Mouse (Mus musculus) urinary bladder, postnatal 36 days (tissue): ENCODE data around the gene Kcns1.

Experiments used
- DNase-seq, 2 experiments: peaks; one replicate each; pipeline ENCODE4 v3.0.0; 2022; ENCODE audit warnings: low spot score in 2 of 2, mixed read lengths in 1 of 2

Kcns1 gene

GRCm38 (mm10) chr2:164170326-164170725 lies 587 bp downstream of the Kcns1 start:
- no peak for DNase-seq

DNA sequence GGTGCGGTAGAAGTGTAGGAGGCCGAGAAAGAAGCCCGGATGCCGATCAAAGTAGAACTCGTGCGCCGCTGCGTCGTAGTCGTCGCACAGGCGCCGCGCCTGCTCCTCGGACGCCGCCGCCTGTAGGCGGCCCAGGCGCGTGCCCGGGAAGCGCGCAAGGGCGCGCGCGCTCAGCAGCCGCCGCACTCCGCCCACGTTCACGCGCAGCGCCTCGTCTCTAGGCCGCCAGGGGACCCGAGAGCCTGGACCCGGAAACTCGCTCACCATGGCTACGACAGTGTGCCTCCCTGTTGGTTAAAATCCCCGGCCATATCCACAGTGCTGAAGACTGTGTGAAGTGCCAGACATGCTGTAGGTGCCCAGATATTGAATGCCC lies 2.4 kb downstream of the Kcns1 start:
- no peak for DNase-seq

- DNase-seq: no peak
Measured at GRCm38 (mm10) chr2:164167752-164168570, 3.0 kb downstream of the Kcns1 start.

- DNase-seq: no peak
Measured at GRCm38 (mm10) chr2:164164941-164165340, 6.0 kb downstream of the Kcns1 start.

- DNase-seq: no peak
Measured at GRCm38 (mm10) chr2:164161515-164162055, 9.3 kb downstream of the Kcns1 start.

GRCm38 (mm10) chr2:164158838-164159237 lies 12.1 kb downstream of the Kcns1 start:
- DNase-seq: no peak

- DNase-seq: no peak
Measured at GRCm38 (mm10) chr2:164156158-164156557, 14.8 kb downstream of the Kcns1 start.

DNA sequence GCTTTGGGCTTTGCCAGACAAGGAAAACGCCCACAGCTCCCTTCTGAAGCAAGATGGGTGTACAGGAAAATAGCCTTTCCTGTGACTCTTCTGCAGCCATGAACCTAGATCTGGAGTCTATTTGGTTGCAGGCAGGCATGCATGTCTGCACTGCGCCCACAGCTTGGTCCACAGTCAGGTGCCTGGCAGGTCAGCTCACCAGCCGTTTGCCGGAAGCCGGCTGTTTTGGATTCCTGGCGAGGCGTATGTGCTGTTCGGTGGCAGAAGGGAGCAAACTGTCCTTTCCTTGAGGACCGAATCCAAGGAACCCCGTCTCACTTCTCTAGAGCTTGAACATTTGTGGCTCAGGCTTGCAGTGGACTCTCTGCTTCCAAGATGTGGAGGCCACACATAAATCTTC lies 16.9 kb downstream of the Kcns1 start:
- no peak for DNase-seq

GRCm38 (mm10) chr2:164152341-164152740 lies 18.6 kb downstream of the Kcns1 start:
- no peak for DNase-seq

DNA sequence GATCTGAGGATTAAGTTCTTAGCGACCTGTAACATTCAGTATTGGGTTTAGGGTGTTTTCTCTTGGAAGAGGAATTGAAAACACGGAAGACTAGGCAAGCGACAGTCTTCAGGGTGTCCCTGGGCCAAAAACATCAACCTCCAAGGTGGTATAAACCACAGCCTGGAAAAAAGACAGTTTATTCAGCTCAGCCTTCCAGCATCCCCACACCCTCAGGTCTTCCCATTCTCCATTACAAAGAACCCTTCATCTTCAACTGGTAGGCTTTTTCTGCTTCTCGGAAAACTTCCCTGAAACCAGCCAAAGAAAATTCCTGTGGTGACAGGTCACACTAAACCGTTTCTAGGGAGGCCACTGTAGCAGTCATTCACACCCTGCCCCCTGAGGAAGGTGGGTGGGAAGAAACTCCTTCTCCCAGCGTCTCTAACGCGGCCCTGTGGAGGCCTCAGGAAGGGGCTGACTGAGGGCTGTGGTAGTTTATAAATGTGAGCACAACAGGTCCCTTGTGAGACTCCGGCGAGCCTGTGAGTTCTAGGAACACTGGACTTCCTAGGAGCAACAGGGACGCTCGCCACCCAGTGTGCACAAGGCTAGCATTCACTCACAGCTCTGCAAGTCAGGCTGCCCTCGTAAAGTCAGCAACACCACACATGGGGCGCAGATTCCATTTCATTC lies 20.7 kb downstream of the Kcns1 start:
- DNase-seq: no peak

DNA sequence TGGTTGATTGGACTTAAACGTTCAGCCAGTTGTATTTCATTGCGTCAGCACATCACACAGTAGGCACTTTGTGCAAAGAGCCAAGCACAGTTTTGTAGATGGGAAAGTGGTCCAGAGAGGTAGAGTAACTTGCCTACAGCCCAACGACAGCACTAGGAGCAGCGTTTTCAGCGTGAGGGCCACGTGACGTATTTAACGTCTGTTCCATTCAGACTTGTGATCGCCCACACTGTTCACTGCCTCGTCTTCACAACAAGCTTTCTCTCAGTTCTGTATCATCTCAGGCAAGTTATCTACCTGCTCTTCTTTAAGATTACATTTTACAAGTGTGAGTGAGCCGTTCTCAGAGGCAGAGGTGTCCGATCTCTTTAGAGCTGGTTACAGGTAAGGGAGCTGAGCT lies 24.4 kb downstream of the Kcns1 start:
- DNase-seq: no peak

DNA sequence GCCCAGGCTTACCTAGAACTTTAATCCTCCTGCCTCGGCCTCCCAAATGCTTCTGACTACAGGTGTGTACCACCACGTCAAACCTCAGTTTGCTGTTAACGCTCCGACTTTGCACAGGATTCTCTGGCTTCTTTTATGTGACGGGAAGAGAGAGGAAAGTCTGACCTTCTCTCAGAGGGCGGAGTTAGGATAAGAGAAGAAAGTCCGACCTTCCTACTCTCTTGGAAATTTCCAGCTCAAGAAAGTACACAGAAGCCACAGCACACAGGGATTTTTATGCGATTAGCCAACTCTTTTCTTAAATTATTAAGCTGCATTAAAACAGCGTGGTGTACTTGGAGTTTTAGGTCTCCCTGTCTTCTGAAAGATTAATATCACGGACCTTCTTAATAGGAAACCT lies 26.4 kb downstream of the Kcns1 start:
- DNase-seq: no peak

GRCm38 (mm10) chr2:164144025-164144424 lies 26.9 kb downstream of the Kcns1 start:
- DNase-seq: no peak

- DNase-seq: no peak
Measured at GRCm38 (mm10) chr2:164142021-164142420, 28.9 kb downstream of the Kcns1 start.

DNA sequence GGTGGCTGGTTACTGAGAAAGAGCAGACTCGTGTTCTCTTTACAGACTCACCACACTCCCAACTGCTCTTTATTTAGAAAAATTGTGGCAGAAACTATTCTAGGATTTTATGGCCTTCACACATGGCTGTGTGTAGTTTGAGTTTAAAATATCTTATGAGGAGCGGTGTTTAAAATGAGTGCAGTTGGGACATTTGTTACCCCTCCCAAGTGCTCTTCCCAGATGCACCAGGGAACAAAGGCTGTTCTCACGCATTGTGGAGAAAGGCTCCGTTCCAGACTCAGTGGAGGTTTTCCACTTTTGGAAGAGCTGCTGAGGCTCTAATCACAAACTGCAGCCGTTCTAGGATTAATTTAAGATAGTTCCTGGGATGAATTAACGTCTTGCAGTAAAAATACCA lies 33.2 kb downstream of the Kcns1 start:
- DNase-seq: no peak

DNA sequence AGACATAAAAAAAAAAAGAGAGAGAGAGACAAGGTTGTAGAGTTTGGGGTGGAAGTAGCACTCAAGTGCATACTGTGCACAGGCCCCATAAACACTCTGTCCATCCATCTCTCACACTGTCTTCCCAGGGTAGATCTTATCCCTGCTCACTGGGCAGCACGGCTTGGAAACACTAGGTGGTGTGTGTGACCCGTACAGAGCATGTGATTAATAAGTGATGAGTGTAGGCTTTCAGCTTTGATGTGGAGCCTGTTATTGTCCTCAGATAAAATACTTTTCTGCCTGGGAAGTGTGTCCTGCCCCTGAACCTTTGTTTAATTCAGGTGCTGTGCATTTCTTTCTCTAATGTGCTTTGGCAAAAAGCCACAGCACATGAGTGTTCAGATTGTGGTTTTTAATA lies 34.5 kb downstream of the Kcns1 start:
- DNase-seq: no peak

- no peak for DNase-seq
Measured at GRCm38 (mm10) chr2:164135367-164135766, 35.5 kb downstream of the Kcns1 start.

- DNase-seq: no peak
Measured at GRCm38 (mm10) chr2:164134563-164134962, 36.4 kb downstream of the Kcns1 start.

- no peak for DNase-seq
Measured at GRCm38 (mm10) chr2:164131586-164131985, 39.3 kb downstream of the Kcns1 start.

DNA sequence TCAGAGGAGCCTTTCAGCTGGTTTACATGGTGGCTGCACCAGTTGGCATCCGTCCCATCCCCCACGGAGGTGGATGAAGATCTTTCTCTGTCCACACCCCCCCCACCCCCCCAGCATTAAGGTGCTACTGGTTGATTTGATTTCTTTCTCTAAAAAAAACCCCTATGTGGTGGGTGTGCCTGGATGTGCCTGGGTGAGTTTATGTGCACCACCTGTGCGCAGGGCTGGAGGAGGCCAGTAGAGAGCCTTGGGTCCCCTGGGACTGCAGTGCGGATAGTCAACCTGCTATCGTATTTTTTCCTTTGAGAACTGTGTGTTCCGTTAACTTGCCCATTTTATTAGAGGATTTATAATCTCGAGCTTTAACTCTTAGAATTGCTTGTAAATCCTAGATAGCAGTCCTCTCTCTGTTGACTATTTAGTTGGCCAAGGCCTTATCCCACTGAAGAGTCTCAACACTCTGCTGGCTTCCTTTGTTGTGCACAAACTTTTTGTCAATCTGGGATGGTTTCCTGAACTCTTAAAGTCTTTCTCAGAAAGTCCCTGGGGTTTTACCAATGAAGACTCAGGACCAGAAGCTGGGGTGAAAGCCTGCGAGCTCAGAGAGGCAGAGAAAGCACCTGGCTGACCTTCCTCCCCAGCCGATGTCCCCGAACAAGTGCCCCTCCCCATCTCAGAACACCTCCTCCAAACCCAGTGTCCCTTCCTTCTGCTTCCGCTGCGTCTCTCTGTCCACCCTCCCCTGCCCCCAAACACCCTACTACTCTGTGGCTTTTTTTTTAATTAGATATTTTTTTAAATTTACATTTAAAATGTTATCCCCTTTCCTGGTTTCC lies 42.1 kb downstream of the Kcns1 start:
- DNase-seq: no peak

DNA sequence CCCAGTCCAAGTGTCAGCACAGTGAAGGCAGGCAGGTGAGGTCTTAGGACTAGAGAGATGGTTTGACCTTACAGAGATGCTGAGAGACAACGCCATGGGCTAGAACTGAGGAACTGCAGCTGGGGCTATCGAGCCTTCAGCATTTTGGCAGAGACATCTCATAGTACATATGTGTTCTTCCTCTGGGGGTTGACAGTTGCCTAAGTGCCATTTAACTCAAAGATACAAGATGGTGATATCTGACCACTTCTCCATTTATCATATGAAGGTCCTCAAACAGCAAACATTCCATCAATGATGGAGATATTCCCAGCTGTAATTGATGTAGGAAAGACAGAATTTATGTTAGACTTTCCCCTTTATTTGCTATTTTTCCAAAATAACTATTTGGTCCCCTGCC lies 43.6 kb downstream of the Kcns1 start:
- DNase-seq: no peak

DNA sequence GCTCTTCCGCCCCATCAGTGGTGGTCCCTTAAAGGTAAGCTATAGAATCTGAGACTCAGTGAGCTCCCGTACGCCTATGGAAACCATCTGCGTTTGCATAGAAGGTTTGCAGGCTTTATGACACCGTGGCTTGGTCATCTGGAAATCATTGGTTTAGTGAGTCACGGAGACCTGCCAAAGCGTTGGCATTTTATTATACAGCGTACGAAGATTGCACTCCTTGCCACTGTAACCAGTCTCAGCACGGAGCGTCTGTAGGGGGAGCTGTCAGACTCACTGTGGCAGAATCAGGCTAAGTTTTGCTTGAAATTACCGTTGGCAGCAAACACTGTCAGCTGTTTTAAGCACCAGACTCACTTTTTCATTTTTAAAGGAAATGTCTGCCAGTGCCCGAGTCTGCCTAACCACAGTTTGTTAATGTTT lies 44.4 kb downstream of the Kcns1 start:
- DNase-seq: peak in 1 of 2 experiments; percentile 26
